Mouse (Mus musculus) heart, embryonic 15.5 days (tissue): ENCODE data around the gene Cdc42ep2. TPM values are rescaled to one million over a fixed set of nuclear protein-coding genes. Genes with fewer than 3 reads are reported as not detected.
A peak's percentile ranks its signal among the peaks of the same experiment; 100 is the strongest.

ENCODE experiments used
- ATAC-seq: fragments of 200-750 bp; cut with Nextera tagmentation; replicated peaks from 2 replicates; pipeline ENCODE4 v1.8.0; 2017; ENCODE audit warnings: low read depth, moderate TSS enrichment; ENCODE audit not compliant: insufficient number of reproducible peaks, insufficient read depth, low FRiP score
- H3K27ac ChIP-seq: fragments of 300-500 bp; sonication (generic); 2 replicates; pipeline ENCODE4 v1.5.1; 2015; ENCODE audit warnings: mild to moderate bottlenecking, inconsistent platforms
- H3K27me3 ChIP-seq: fragments of 300-500 bp; sonication (generic); 2 replicates; pipeline ENCODE4 v1.6.1; 2015; ENCODE audit warnings: inconsistent platforms
- H3K36me3 ChIP-seq: fragments of 300-500 bp; sonication (generic); 2 replicates; pipeline ENCODE4 v1.6.1; 2015; ENCODE audit warnings: mild to moderate bottlenecking, inconsistent platforms
- H3K4me1 ChIP-seq: fragments of 300-500 bp; sonication (generic); replicated peaks from 2 replicates; pipeline ENCODE4 v1.6.1; 2015; ENCODE audit warnings: inconsistent platforms
- H3K4me2 ChIP-seq: fragments of 300-500 bp; sonication (generic); 2 replicates; pipeline ENCODE4 v1.6.1; 2015; ENCODE audit warnings: inconsistent platforms, mild to moderate bottlenecking, moderate library complexity
- H3K4me3 ChIP-seq: fragments of 300-500 bp; sonication (generic); 2 replicates; pipeline ENCODE4 v1.5.1; 2015; ENCODE audit warnings: mild to moderate bottlenecking, inconsistent platforms
- H3K9ac ChIP-seq: fragments of 300-500 bp; sonication (generic); 2 replicates; pipeline ENCODE4 v1.6.1; 2015; ENCODE audit warnings: mild to moderate bottlenecking, inconsistent platforms
- H3K9me3 ChIP-seq: fragments of 300-500 bp; sonication (generic); replicated peaks from 2 replicates; pipeline ENCODE4 v1.6.1; 2016; ENCODE audit warnings: inconsistent platforms
- WGBS: fragments of 180-500 bp; shearing (Covaris S2); methylation state at CpG from one replicate; pipeline ENCODE4 v1.1.7; 2015; ENCODE audit warnings: mixed read lengths; 5-methylcytosine and 5-hydroxymethylcytosine counted together
- polyA plus RNA-seq: library from polyadenylated mRNA; unstranded; fragments of >200 nt; fragmentation: Nextera tagmentation; extraction: Ambion mirVana; gene quantifications from 2 replicates; pipeline ENCODE4 v1.2.1, GENCODE M21; 2015

Cdc42ep2 gene
- polyA plus RNA-seq, 1 experiment from 2014 or later, result 10.4 TPM

DNA sequence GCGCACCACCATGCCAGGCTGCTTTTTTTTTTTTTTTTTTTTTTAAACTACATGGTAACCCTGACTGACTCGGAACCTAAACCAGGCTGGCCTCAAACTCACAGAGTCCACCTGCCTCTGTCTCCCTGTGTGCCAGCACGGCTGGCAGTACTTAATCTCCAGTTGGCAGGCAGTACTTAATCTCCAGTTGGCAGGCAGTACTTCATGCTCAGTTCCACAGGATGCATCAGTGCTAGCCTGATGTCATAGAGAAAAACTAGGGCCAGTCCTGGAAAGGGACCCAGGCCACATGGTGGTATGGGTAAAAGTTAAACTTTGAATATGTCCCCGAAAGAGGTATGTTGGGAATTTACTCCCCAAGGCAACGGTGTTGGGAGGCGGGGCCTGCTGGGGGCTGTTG is 3.5 kb upstream of the Cdc42ep2 start:
- Histone ChIP-seq H3K4me1 (peaks cover 37% of the 10 kb centered on the region), H3K36me3 (no peaks in the 10 kb centered on the region), H3K4me2 (no peak overlapping the region), H3K9ac (no peak overlapping the region), H3K9me3 (no peaks in the 10 kb centered on the region), H3K27me3 (no peaks in the 10 kb centered on the region), H3K27ac (no peak overlapping the region), H3K4me3 (no peak overlapping the region)
- no peak for ATAC-seq
- 73% methylated on average over 6 of the region's 6 CpGs for WGBS

DNA sequence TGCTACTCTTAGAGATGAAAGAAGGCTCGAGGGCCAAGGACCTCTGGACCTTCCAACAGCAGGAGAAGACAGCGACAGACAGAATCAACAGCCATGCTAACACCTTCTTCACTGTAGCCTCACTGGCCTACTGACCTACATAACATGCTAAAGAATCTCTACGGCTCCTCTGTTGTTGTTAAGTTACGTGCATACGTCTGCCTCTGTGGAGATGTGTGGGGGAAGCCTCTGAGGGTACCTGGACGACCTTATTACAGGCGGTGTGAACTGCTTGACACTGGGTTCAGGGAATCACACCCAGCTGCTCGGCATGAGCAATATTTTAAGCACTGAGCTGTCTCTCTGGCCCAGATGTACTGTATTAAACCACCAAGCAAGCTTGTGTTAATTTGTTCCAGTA is 2.9 kb upstream of the Cdc42ep2 start:
- no peak overlapping the region for H3K9ac ChIP-seq
- no peak for ATAC-seq
- no peaks in the 10 kb centered on the region for H3K9me3 ChIP-seq
- no peaks in the 10 kb centered on the region for H3K27me3 ChIP-seq
- 73% methylated on average over 8 of the region's 8 CpGs for WGBS
- H3K27ac ChIP-seq, result no peak overlapping the region
- H3K36me3 ChIP-seq, result no peaks in the 10 kb centered on the region
- no peak overlapping the region for H3K4me2 ChIP-seq
- peaks cover 43% of the 10 kb centered on the region for H3K4me1 ChIP-seq
- no peak overlapping the region for H3K4me3 ChIP-seq

- no peak overlapping the region for H3K4me3 ChIP-seq
- no peak overlapping the region for H3K9ac ChIP-seq
- H3K4me1 ChIP-seq, result peaks cover 48% of the 10 kb centered on the region
- H3K36me3 ChIP-seq, result no peaks in the 10 kb centered on the region
- no peak for ATAC-seq
- no peak overlapping the region for H3K4me2 ChIP-seq
- WGBS, result 82% methylated on average over 11 of the region's 11 CpGs
- H3K27me3 ChIP-seq, result no peaks in the 10 kb centered on the region
- no peak overlapping the region for H3K27ac ChIP-seq
- H3K9me3 ChIP-seq, result no peaks in the 10 kb centered on the region
These were observed 2.4 kb upstream of the Cdc42ep2 start for GRCm38 (mm10) chr19:5927026-5927425.

DNA sequence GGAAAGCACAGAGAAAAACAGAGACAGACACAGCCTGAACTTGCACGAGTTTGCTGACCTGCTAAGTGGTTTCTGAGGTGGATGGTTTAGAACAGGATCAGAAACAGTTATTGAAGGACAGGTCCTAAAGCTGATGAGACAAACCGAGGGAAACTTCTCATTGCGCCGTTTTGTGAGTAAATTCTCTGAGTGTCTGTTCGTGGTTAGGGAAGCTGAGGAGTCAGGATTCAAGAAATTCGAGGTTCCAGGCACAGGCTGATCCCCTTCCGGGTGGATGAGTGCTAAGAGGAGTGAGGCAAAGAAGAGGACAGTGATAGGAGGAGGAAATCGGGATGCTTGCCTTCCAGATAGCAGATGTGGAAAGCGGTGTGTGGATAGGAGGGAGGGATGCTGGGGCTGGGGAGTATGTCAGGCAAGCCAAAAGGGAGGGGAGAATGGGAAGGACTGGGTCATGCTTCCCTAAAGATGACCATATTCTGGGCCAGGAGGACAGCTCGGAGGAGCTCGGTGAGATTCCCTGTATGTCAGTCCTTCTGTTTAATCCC is 767 bp upstream of the Cdc42ep2 start:
- Histone ChIP-seq H3K36me3 (no peaks in the 10 kb centered on the region), H3K27ac (peak overlapping the region; percentile 85), H3K9ac (peak overlapping the region; percentile 67), H3K4me1 (peaks cover 54% of the 10 kb centered on the region), H3K9me3 (no peaks in the 10 kb centered on the region), H3K4me2 (peak overlapping the region; percentile 84), H3K27me3 (no peaks in the 10 kb centered on the region), H3K4me3 (peak overlapping the region; percentile 65)
- ATAC-seq, result no peak
- 21% methylated on average over 11 of the region's 11 CpGs for WGBS

DNA sequence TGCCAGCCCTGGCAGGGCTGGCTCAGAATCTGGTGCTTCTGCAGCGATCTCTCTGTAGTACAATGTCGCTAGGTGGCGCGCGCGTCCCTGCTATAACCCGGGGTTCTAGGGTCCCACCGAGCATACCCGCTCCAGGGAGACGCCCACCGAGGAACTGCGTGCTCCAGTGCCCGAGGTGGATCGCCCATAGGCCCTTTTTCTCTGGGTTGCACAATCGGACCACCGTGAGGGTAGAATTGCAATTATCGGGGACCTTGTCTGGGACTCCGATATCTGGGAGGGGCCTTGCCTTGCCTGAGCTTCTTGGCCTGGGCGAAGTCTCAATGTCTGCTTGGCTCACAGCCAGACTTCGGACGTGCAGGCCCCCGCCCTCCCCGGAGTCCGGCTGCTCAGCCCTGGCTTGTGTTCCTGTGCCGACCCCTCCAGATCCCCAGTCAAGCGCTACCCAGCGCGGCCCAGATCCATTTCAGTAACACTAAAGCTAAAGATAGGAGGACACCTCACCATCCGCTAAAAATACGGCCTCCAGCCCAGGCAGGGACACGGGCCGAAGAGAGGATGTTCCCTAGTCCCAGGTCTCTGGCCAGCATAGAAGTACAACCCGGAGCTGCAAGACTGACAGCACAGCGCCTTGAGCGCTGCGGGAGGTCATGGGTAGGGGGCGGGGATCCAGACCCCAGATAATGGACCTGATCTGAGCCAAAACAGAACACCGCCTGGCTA is 465 bp downstream of the Cdc42ep2 start:
- H3K27ac ChIP-seq, result peak overlapping the region; percentile 85
- H3K36me3 ChIP-seq, result no peaks in the 10 kb centered on the region
- peak overlapping the region; percentile 84 for H3K4me2 ChIP-seq
- H3K4me1 ChIP-seq, result peaks cover 44% of the 10 kb centered on the region
- H3K9ac ChIP-seq, result peak overlapping the region; percentile 67
- H3K9me3 ChIP-seq, result no peaks in the 10 kb centered on the region
- peak overlapping the region; percentile 65 for H3K4me3 ChIP-seq
- peak; percentile 68 for ATAC-seq
- under 1% methylated on average over 38 of the region's 38 CpGs for WGBS
- no peaks in the 10 kb centered on the region for H3K27me3 ChIP-seq

GRCm38 (mm10) chr19:5922963-5923362 is 1.7 kb downstream of the Cdc42ep2 start:
- H3K27ac ChIP-seq, result peak overlapping the region; percentile 32; the same call in 1 of the 2 replicates
- H3K4me3 ChIP-seq, result peak overlapping the region; percentile 65
- H3K9me3 ChIP-seq, result no peaks in the 10 kb centered on the region
- no peak for ATAC-seq
- H3K4me1 ChIP-seq, result peaks cover 32% of the 10 kb centered on the region
- peak overlapping the region; percentile 39; the same call in 1 of the 2 replicates for H3K9ac ChIP-seq
- peak overlapping the region; percentile 84 for H3K4me2 ChIP-seq
- WGBS, result 91% methylated on average over 3 of the region's 3 CpGs
- no peaks in the 10 kb centered on the region for H3K27me3 ChIP-seq
- peaks cover 4% of the 10 kb centered on the region; the same call in 1 of the 2 replicates for H3K36me3 ChIP-seq

- Histone ChIP-seq H3K9me3 (no peaks in the 10 kb centered on the region), H3K4me3 (peak overlapping the region; percentile 65), H3K4me2 (peak overlapping the region; percentile 84), H3K9ac (peak overlapping the region; percentile 39; the same call in 1 of the 2 replicates), H3K27ac (peak overlapping the region; percentile 32), H3K27me3 (no peaks in the 10 kb centered on the region), H3K36me3 (peaks cover 10% of the 10 kb centered on the region), H3K4me1 (peaks cover 32% of the 10 kb centered on the region)
- no peak for ATAC-seq
- WGBS, result 44% methylated on average over 15 of the region's 15 CpGs
These were observed 2.3 kb downstream of the Cdc42ep2 start for GRCm38 (mm10) chr19:5922119-5922942.

- H3K27me3 ChIP-seq, result no peaks in the 10 kb centered on the region
- H3K36me3 ChIP-seq, result peaks cover 16% of the 10 kb centered on the region
- H3K9ac ChIP-seq, result 0 out of 2 replicates have a peak overlapping the region, but pooled peaks have one; percentile 25
- H3K4me3 ChIP-seq, result peak overlapping the region; percentile 65
- peak overlapping the region; percentile 84 for H3K4me2 ChIP-seq
- no peak for ATAC-seq
- peaks cover 30% of the 10 kb centered on the region for H3K4me1 ChIP-seq
- H3K27ac ChIP-seq, result peak overlapping the region; percentile 32
- no peaks in the 10 kb centered on the region for H3K9me3 ChIP-seq
- WGBS, result 26% methylated on average over 9 of the region's 9 CpGs
These were observed 2.9 kb downstream of the Cdc42ep2 start for GRCm38 (mm10) chr19:5921715-5922114.

DNA sequence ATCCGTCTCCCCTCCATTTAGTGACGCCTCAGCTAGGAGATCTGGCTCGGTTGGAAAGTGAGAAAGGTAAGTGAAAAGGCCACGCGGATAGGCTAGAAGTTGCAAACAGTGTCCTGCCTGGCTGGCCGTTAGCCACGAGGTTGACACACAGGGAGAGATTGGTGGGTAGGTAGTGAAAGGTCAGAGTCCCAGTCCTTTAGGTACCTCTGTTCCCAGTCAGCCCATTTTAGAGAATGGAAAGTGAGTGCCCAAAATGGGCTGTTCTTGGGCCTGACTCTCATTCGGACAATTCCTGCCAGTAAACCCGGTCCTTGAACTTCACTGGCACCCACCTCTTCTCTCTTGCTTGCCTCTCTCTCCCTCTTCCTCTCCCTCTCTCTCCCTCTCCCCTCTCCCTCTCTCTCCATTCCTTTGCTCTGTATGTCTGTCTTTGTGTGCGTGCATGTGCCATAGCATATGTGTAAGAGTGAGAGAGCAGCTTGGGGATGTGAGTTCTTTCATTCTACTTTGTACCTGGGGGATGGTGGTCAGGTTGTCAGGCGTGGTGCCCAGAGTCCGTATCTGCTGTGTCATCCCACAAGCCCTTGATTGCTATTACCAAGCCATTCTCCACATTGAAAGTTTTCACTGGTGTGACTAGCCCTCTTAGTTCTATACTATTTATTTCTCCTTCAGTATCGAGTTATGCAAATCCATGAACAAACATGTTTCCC is 11.5 kb downstream of the Cdc42ep2 start, which contains the start of gene Dpf2:
Dpf2 (minus strand) TSS at position 4 of the 713 bp plus-strand sequence.
- no peak for ATAC-seq
- peaks cover 28% of the 10 kb centered on the region for H3K4me1 ChIP-seq
- 16% methylated on average over 13 of the region's 13 CpGs for WGBS
- peak within 1 kb of the TSS; percentile 77 for H3K4me2 ChIP-seq
- peak within 1 kb of the TSS; percentile 89 for H3K27ac ChIP-seq
- H3K9me3 ChIP-seq, result no peaks in the 10 kb centered on the region
- no peaks in the 10 kb centered on the region for H3K27me3 ChIP-seq
- peak within 1 kb of the TSS; percentile 89 for H3K4me3 ChIP-seq
- H3K36me3 ChIP-seq, result peaks cover 31% of the 10 kb centered on the region
- H3K9ac ChIP-seq, result peak within 1 kb of the TSS; percentile 95

DNA sequence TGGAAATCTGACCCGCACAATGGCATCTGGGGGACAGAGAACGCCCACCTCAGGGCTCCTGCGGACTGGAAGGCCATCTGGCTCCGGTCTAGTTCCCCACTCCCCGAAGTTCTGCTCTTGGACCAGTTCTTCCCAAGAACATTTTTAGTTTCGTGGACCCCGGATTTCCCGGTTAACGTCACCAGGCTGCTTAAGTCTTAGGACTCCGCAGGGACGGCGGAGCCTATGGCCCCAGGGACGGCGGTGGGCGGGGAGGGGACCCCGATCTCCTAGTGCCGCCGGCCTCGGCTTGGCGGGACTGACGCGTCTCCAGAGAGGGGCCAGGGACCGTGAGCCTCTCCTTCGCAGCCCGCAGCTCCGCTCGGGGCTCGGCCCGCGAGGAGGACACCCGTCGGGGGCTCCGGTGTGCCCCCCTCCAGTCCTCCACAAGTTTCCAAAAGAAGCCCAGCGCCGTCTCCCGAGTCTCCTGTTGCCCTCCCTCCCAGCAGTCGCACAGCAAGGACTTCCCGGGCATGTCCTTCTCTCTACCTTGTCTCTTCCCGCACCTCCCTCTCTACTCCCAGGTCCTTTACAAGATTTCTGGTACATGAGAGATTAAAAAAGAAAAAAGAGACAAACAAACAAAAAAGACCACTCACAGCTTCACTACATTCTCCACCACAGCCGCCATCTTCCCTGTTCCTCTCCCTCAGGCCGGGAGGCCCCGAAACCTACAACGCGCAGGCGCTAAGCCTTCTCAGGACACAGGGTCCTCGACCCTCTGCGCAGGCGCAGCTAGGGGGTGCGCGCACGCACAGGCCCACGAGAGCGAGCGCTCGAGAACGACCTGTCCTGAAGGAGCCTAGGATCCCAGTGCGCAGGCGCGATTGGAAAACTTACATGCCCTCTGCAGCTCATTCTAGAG is 12.3 kb downstream of the Cdc42ep2 start:
- H3K4me3 ChIP-seq, result peak overlapping the region; percentile 89
- peak overlapping the region; percentile 89 for H3K27ac ChIP-seq
- peak; percentile 97 for ATAC-seq
- H3K36me3 ChIP-seq, result peaks cover 23% of the 10 kb centered on the region
- peaks cover 28% of the 10 kb centered on the region for H3K4me1 ChIP-seq
- peak overlapping the region; percentile 77 for H3K4me2 ChIP-seq
- H3K9ac ChIP-seq, result peak overlapping the region; percentile 95
- no peaks in the 10 kb centered on the region for H3K27me3 ChIP-seq
- no peaks in the 10 kb centered on the region for H3K9me3 ChIP-seq
- under 1% methylated on average over 59 of the region's 59 CpGs for WGBS
